Mouse (Mus musculus) forebrain, embryonic 13.5 days (tissue): ENCODE results near the gene Ago4. TPM values are rescaled to one million over a fixed set of nuclear protein-coding genes. Genes with fewer than 3 reads are reported as not detected.
A peak's percentile ranks its signal among the peaks of the same experiment; 100 is the strongest.

Source experiments
- ATAC-seq: fragments of 200-750 bp; cut with Nextera tagmentation; 2 replicates; pipeline ENCODE4 v1.8.0; 2017
- H3K27ac ChIP-seq: fragments of 300-500 bp; sonication (generic); 2 replicates; pipeline ENCODE4 v1.5.1; 2015; ENCODE audit warnings: inconsistent platforms, mild to moderate bottlenecking, moderate library complexity
- H3K27me3 ChIP-seq: fragments of 300-500 bp; sonication (generic); 2 replicates; pipeline ENCODE4 v1.6.1; 2015; ENCODE audit warnings: mild to moderate bottlenecking, inconsistent platforms
- H3K36me3 ChIP-seq: fragments of 300-500 bp; sonication (generic); 2 replicates; pipeline ENCODE4 v1.6.1; 2015; ENCODE audit warnings: mild to moderate bottlenecking, inconsistent platforms; ENCODE audit not compliant: poor library complexity, severe bottlenecking
- H3K4me1 ChIP-seq: fragments of 300-500 bp; sonication (generic); 2 replicates; pipeline ENCODE4 v1.6.1; 2015; ENCODE audit warnings: inconsistent platforms
- H3K4me2 ChIP-seq: fragments of 300-500 bp; sonication (generic); 2 replicates; pipeline ENCODE4 v1.6.1; 2015; ENCODE audit warnings: inconsistent platforms, mild to moderate bottlenecking, moderate library complexity
- H3K4me3 ChIP-seq: fragments of 300-500 bp; sonication (generic); 2 replicates; pipeline ENCODE4 v1.5.1; 2015; ENCODE audit warnings: mild to moderate bottlenecking, inconsistent platforms
- H3K9ac ChIP-seq: fragments of 300-500 bp; sonication (generic); 2 replicates; pipeline ENCODE4 v1.6.1; 2015; ENCODE audit warnings: mild to moderate bottlenecking, inconsistent platforms
- H3K9me3 ChIP-seq: fragments of 300-500 bp; sonication (generic); replicated peaks from 2 replicates; pipeline ENCODE4 v1.6.1; 2016; ENCODE audit warnings: inconsistent platforms
- WGBS: fragments of 180-500 bp; shearing (Covaris S2); methylation state at CpG from one replicate; pipeline ENCODE4 v1.1.7; 2015; 5-methylcytosine and 5-hydroxymethylcytosine counted together
- microRNA-seq: library from miRNA; unstranded; fragments of <30 nt; microRNA quantifications from one replicate; pipeline ENCODE4, GENCODE M21; 2016
- polyA plus RNA-seq: library from polyadenylated mRNA; unstranded; fragments of >200 nt; fragmentation: Nextera tagmentation; extraction: Ambion mirVana; gene quantifications from 2 replicates; pipeline ENCODE4 v1.2.1, GENCODE M21; 2015

Gene Ago4
- polyA plus RNA-seq, 1 experiment from 2014 or later, result 6.4 TPM

- Histone ChIP-seq H3K4me3 (peak overlapping the region; percentile 93), H3K36me3 (no peaks in the 10 kb centered on the region), H3K9me3 (no peaks in the 10 kb centered on the region), H3K27me3 (no peaks in the 10 kb centered on the region), H3K9ac (peak overlapping the region; percentile 61), H3K4me2 (peak overlapping the region; percentile 77), H3K27ac (peak overlapping the region; percentile 98), H3K4me1 (peaks cover 69% of the 10 kb centered on the region)
- ATAC-seq, result no peak
- WGBS, result 7% methylated on average over 8 of the region's 8 CpGs
Measured at GRCm38 (mm10) chr4:126466251-126466750, 67.0 kb downstream of the Ago4 start.

- peaks cover 69% of the 10 kb centered on the region for H3K4me1 ChIP-seq
- WGBS, result under 1% methylated on average over 8 of the region's 8 CpGs
- peaks cover 3% of the 10 kb centered on the region for H3K36me3 ChIP-seq
Measured at GRCm38 (mm10) chr4:126465843-126466242, 67.4 kb downstream of the Ago4 start.

GRCm38 (mm10) chr4:126464892-126465235 lies 68.4 kb downstream of the Ago4 start:
- H3K36me3 ChIP-seq, result peaks cover 13% of the 10 kb centered on the region
- no peaks in the 10 kb centered on the region for H3K9me3 ChIP-seq
- peaks cover 69% of the 10 kb centered on the region for H3K4me1 ChIP-seq
- WGBS, result 0% methylated on average over 2 of the region's 2 CpGs
- peak overlapping the region; percentile 98 for H3K27ac ChIP-seq
- H3K4me3 ChIP-seq, result peak overlapping the region; percentile 93
- H3K9ac ChIP-seq, result peak overlapping the region; percentile 61
- no peaks in the 10 kb centered on the region for H3K27me3 ChIP-seq
- ATAC-seq, result no peak
- H3K4me2 ChIP-seq, result peak overlapping the region; percentile 77

More at GRCm38 (mm10) chr4:126465843-126466242, 67.4 kb downstream of the Ago4 start:
- Histone ChIP-seq H3K9me3 (no peaks in the 10 kb centered on the region), H3K9ac (peak overlapping the region; percentile 61), H3K4me2 (peak overlapping the region; percentile 77), H3K27me3 (no peaks in the 10 kb centered on the region), H3K4me3 (peak overlapping the region; percentile 93), H3K27ac (peak overlapping the region; percentile 98)
- ATAC-seq, result peak; percentile 61

- ATAC-seq, result no peak
- Histone ChIP-seq H3K9ac (peak overlapping the region; percentile 61), H3K36me3 (peaks cover 18% of the 10 kb centered on the region), H3K4me1 (peaks cover 66% of the 10 kb centered on the region), H3K4me2 (peak overlapping the region; percentile 77), H3K27me3 (no peaks in the 10 kb centered on the region), H3K27ac (peak overlapping the region; percentile 98), H3K4me3 (peak overlapping the region; percentile 93), H3K9me3 (no peaks in the 10 kb centered on the region)
- 10% methylated on average over 4 of the region's 4 CpGs for whole genome bisulfite sequencing
Measured at GRCm38 (mm10) chr4:126464189-126464891, 68.9 kb downstream of the Ago4 start.

GRCm38 (mm10) chr4:126455441-126455840 lies 77.8 kb downstream of the Ago4 start:
- no peak overlapping the region for H3K9ac ChIP-seq
- no peaks in the 10 kb centered on the region for H3K9me3 ChIP-seq
- no peaks in the 10 kb centered on the region for H3K27me3 ChIP-seq
- no peak overlapping the region for H3K4me3 ChIP-seq
- WGBS, result 90% methylated on average over 7 of the region's 7 CpGs
- no peak for ATAC-seq
- peaks cover 99% of the 10 kb centered on the region for H3K36me3 ChIP-seq
- H3K4me2 ChIP-seq, result no peak overlapping the region
- H3K27ac ChIP-seq, result no peak overlapping the region
- H3K4me1 ChIP-seq, result no peaks in the 10 kb centered on the region

- H3K9ac ChIP-seq, result no peak overlapping the region
- H3K4me1 ChIP-seq, result no peaks in the 10 kb centered on the region
- 91% methylated on average over 5 of the region's 5 CpGs for whole genome bisulfite sequencing
- no peak overlapping the region for H3K4me2 ChIP-seq
- peaks cover 99% of the 10 kb centered on the region for H3K36me3 ChIP-seq
- no peak overlapping the region for H3K27ac ChIP-seq
- no peaks in the 10 kb centered on the region for H3K9me3 ChIP-seq
- H3K27me3 ChIP-seq, result no peaks in the 10 kb centered on the region
- H3K4me3 ChIP-seq, result no peak overlapping the region
- no peak for ATAC-seq
Measured at GRCm38 (mm10) chr4:126454547-126455254, 78.6 kb downstream of the Ago4 start.

- WGBS, result 87% methylated on average over 1 of the region's 1 CpGs
- Histone ChIP-seq H3K4me2 (no peak overlapping the region), H3K27ac (no peak overlapping the region), H3K27me3 (no peaks in the 10 kb centered on the region), H3K9ac (no peak overlapping the region), H3K36me3 (peaks cover 95% of the 10 kb centered on the region), H3K9me3 (no peaks in the 10 kb centered on the region), H3K4me3 (no peak overlapping the region), H3K4me1 (no peaks in the 10 kb centered on the region)
- no peak for ATAC-seq
Measured at GRCm38 (mm10) chr4:126450268-126450667, 83.0 kb downstream of the Ago4 start.

- 95% methylated on average over 7 of the region's 7 CpGs for WGBS
- H3K9ac ChIP-seq, result no peak overlapping the region
- H3K27ac ChIP-seq, result no peak overlapping the region
- no peak for ATAC-seq
- no peak overlapping the region for H3K4me2 ChIP-seq
- H3K4me3 ChIP-seq, result no peak overlapping the region
- H3K4me1 ChIP-seq, result no peaks in the 10 kb centered on the region
- no peaks in the 10 kb centered on the region for H3K9me3 ChIP-seq
- no peaks in the 10 kb centered on the region for H3K27me3 ChIP-seq
- peaks cover 90% of the 10 kb centered on the region for H3K36me3 ChIP-seq
Measured at GRCm38 (mm10) chr4:126447126-126447525, 86.1 kb downstream of the Ago4 start.

- H3K4me1 ChIP-seq, result no peaks in the 10 kb centered on the region
- 89% methylated on average over 3 of the region's 3 CpGs for WGBS
- ATAC-seq, result no peak
- no peak overlapping the region for H3K4me2 ChIP-seq
- no peaks in the 10 kb centered on the region for H3K27me3 ChIP-seq
- no peak overlapping the region for H3K4me3 ChIP-seq
- peaks cover 92% of the 10 kb centered on the region for H3K36me3 ChIP-seq
- no peak overlapping the region for H3K9ac ChIP-seq
- no peaks in the 10 kb centered on the region for H3K9me3 ChIP-seq
- H3K27ac ChIP-seq, result no peak overlapping the region
Measured at GRCm38 (mm10) chr4:126444528-126444927, 88.7 kb downstream of the Ago4 start.

Small RNA genes within 50 kb of the gene (microRNA-seq; reads per million reads assigned to microRNA genes)
- not detected for gene Mir7119

Other genes starting within 250 kb of the Ago4 start
- gene Col8a2, start 246.7 kb downstream of the Ago4 start, polyA plus RNA-seq, result 0.96 and 1.4 TPM in 2 replicates
- gene Adprhl2, start 211.8 kb downstream of the Ago4 start, polyA plus RNA-seq, result 70.9 and 81.6 TPM in 2 replicates
- 10.0 and 11.2 TPM in 2 replicates for gene Tekt2, start 207.8 kb downstream of the Ago4 start, polyA plus RNA-seq
- 17.2 and 17.6 TPM in 2 replicates for gene Ago3, start 103.9 kb downstream of the Ago4 start, polyA plus RNA-seq
- gene Ago1, start 64.9 kb downstream of the Ago4 start, polyA plus RNA-seq, result 18.5 and 21.9 TPM in 2 replicates
- gene Clspn, start 23.5 kb upstream of the Ago4 start, polyA plus RNA-seq, result 41.9 and 43.3 TPM in 2 replicates
- gene 5730409E04Rik, start 76.3 kb upstream of the Ago4 start, polyA plus RNA-seq, result 2.2 and 2.4 TPM in 2 replicates
- gene Psmb2, start 144.2 kb upstream of the Ago4 start, polyA plus RNA-seq, result 526 and 541 TPM in 2 replicates
- gene Tfap2e, start 202.8 kb upstream of the Ago4 start, polyA plus RNA-seq, result 0.19 and 0.31 TPM in 2 replicates
- 47.6 and 60.0 TPM in 2 replicates for gene Ncdn, start 220.0 kb upstream of the Ago4 start, polyA plus RNA-seq
- 29.3 and 32.6 TPM in 2 replicates for gene AU040320, start 220.1 kb upstream of the Ago4 start, polyA plus RNA-seq